Mouse (Mus musculus) lung, adult 18-20 months (tissue): Measurements from ENCODE around the gene Plin4.
"Not testable (repeated sequence)": the region's sequence is repeated elsewhere in the genome, so short reads cannot be mapped to it uniquely, and the experiment has no call there.

Experiments
- DNase-seq, 2 experiments: peaks; one replicate each; pipeline ENCODE4 v3.0.0; 2022; ENCODE audit warnings: mixed read lengths in 2 of 2

Plin4 gene

GRCm38 (mm10) chr17:56100811-56101210, 8.8 kb downstream of the Plin4 start:
- no peak for DNase-seq

- no peak for DNase-seq
These were observed 10.7 kb downstream of the Plin4 start for GRCm38 (mm10) chr17:56098711-56099572.

- DNase-seq, result no peak
These were observed 11.4 kb downstream of the Plin4 start for GRCm38 (mm10) chr17:56098180-56098579.

- DNase-seq, result no peak
These were observed 12.7 kb downstream of the Plin4 start for GRCm38 (mm10) chr17:56096883-56097282.

- DNase-seq, result no peak
These were observed 16.8 kb downstream of the Plin4 start for GRCm38 (mm10) chr17:56092794-56093193.

- no peak for DNase-seq
These were observed 17.3 kb downstream of the Plin4 start for GRCm38 (mm10) chr17:56092312-56092711.

GRCm38 (mm10) chr17:56080781-56081585, 28.6 kb downstream of the Plin4 start:
- DNase-seq, result no peak

- peak in 1 of 2 experiments; percentile 21 for DNase-seq
These were observed 29.7 kb downstream of the Plin4 start for GRCm38 (mm10) chr17:56079921-56080320.

- DNase-seq, result peak; percentile 100
These were observed 30.5 kb downstream of the Plin4 start, which contains the start of gene Hdgfl2 for GRCm38 (mm10) chr17:56078880-56079795. Gene Hdgfl2, plus strand, starts transcription at chr17:56079634.

- not testable (repeated sequence) for DNase-seq
These were observed 31.2 kb downstream of the Plin4 start for GRCm38 (mm10) chr17:56078361-56078760.

GRCm38 (mm10) chr17:56077523-56077922, 32.1 kb downstream of the Plin4 start:
- no peak for DNase-seq

- DNase-seq, result peak; percentile 96 to 97
These were observed 34.8 kb downstream of the Plin4 start, which contains the start of gene Ubxn6 for GRCm38 (mm10) chr17:56074827-56075208. Gene Ubxn6, minus strand, starts transcription at chr17:56075028.

- DNase-seq, result peak; percentile 84 to 91
These were observed 35.3 kb downstream of the Plin4 start for GRCm38 (mm10) chr17:56074097-56074826.

- no peak for DNase-seq
These were observed 37.4 kb downstream of the Plin4 start for GRCm38 (mm10) chr17:56072243-56072642.

- DNase-seq, result no peak
These were observed 38.5 kb downstream of the Plin4 start for GRCm38 (mm10) chr17:56071126-56071525.

GRCm38 (mm10) chr17:56069066-56069465, 40.5 kb downstream of the Plin4 start:
- no peak for DNase-seq

- no peak for DNase-seq
These were observed 43.2 kb downstream of the Plin4 start for GRCm38 (mm10) chr17:56066451-56066850.

- DNase-seq, result not testable (repeated sequence)
These were observed 43.9 kb downstream of the Plin4 start for GRCm38 (mm10) chr17:56065715-56066114.

- DNase-seq, result no peak
These were observed 47.5 kb downstream of the Plin4 start for GRCm38 (mm10) chr17:56062081-56062480.

- DNase-seq, result no peak
These were observed 52.1 kb downstream of the Plin4 start for GRCm38 (mm10) chr17:56057381-56058120.
